Comparison of ENCODE assay signal across 9 mouse cellular contexts in genomic region chr8:119678138-119678843, GRCm38 (mm10). TPM values are rescaled to one million over a fixed set of nuclear protein-coding genes. Genes with fewer than 3 reads are reported as not detected.
DNase-seq lines count a peak whose midpoint lies in the region; ATAC-seq lines count a peak whose summit lies in the region.
"Had no signal": no experiment of that assay in that cellular context is flagged by ENCODE, and none has a peak within 500 bp of the region (broad histone marks: within the 10 kb centered on the region; RNA-seq: fewer than 3 reads in every experiment).

No protein-coding gene starts in this region.

- H3K36me3 ChIP-seq in limb, embryonic 11.5 days (ENCODE audit: control insufficient read depth, insufficient read depth, low read length) = no peaks in the 10 kb centered on the region
- H3K36me3 ChIP-seq in midbrain, embryonic 15.5 days (replicated peaks) = no peaks in the 10 kb centered on the region

- H3K27me3 ChIP-seq in limb, embryonic 11.5 days (ENCODE audit: control insufficient read depth, insufficient read depth, low read length) = no peaks in the 10 kb centered on the region
- H3K27me3 ChIP-seq in midbrain, embryonic 15.5 days (replicated peaks) = no peaks in the 10 kb centered on the region

- H3K27ac ChIP-seq in limb, embryonic 11.5 days (replicated peaks; ENCODE audit: low read depth, low read length) = no peak overlapping the region
- H3K27ac ChIP-seq in midbrain, embryonic 15.5 days = no peak overlapping the region
- H3K27ac ChIP-seq: macrophage had no signal

- intact Hi-C loops in heart, postnatal 36 days (cut with DNase I) = loop anchor here (5.0 kb wide), 3 partner anchors 121 to 266 kb away; partner anchors contain the start of genes Mbtps1 and Necab2

- no peaks in the 10 kb centered on the region for H3K4me1 ChIP-seq in limb, embryonic 11.5 days (ENCODE audit: control insufficient read depth, insufficient read depth, low read length)
- peaks cover 5% of the 10 kb centered on the region for H3K4me1 ChIP-seq in midbrain, embryonic 15.5 days

- WGBS in limb, embryonic 11.5 days = 10% methylated on average over 18 of the region's 18 CpGs
- WGBS in midbrain, embryonic 15.5 days = 13% methylated on average over 18 of the region's 18 CpGs

- no peak for ATAC-seq in limb, embryonic 11.5 days (ENCODE audit: insufficient number of reproducible peaks, low FRiP score, low TSS enrichment, low read depth)
- no peak for ATAC-seq in midbrain, embryonic 15.5 days (replicated peaks)

- H3K4me2 ChIP-seq in limb, embryonic 11.5 days (ENCODE audit: low read depth, severe bottlenecking) = no peak overlapping the region
- H3K4me2 ChIP-seq in midbrain, embryonic 15.5 days = peak overlapping the region; percentile 8; the same call in 1 of the 2 replicates

- peak; percentile 61 for DNase-seq in A20 (ENCODE audit: low read depth, low spot score)
- peak; percentile 94 for DNase-seq in ES-CJ7 (ENCODE audit: low read depth, low spot score)
- DNase-seq in embryo, embryonic 10.5 days (ENCODE audit: low spot score) = peak; percentile 83
- peak; percentile 19 to 36 for DNase-seq in heart, postnatal 36 days
- peak; percentile 68 for DNase-seq in limb, embryonic 11.5 days (ENCODE audit: low spot score)
- no peak for DNase-seq in right cerebral cortex, postnatal 25 days
- no peak for DNase-seq in frontal cortex, postnatal 14 days (ENCODE audit: low spot score in 2 of 2)

- no peaks in the 10 kb centered on the region for H3K9me3 ChIP-seq in limb, embryonic 11.5 days (ENCODE audit: control insufficient read depth, low read length)
- no peaks in the 10 kb centered on the region for H3K9me3 ChIP-seq in midbrain, embryonic 15.5 days

- no peak overlapping the region for H3K9ac ChIP-seq in limb, embryonic 11.5 days (ENCODE audit: low read length)
- H3K9ac ChIP-seq in midbrain, embryonic 15.5 days = no peak overlapping the region

- no peak overlapping the region for H3K4me3 ChIP-seq in limb, embryonic 11.5 days (ENCODE audit: low read depth, low read length)
- H3K4me3 ChIP-seq in midbrain, embryonic 15.5 days = no peak overlapping the region

RNA-seq across cellular contexts. Expression of gene Wfdc1, which starts 12.1 kb away (rescaled TPM):
- 10 to 100 TPM; 33.5 to 40.7 TPM for total RNA-seq in heart, postnatal 36 days (2021)
- polyA plus RNA-seq in limb, embryonic 11.5 days (2014; fragmentation: Nextera tagmentation; extraction: Ambion mirVana) = not detected in 2 replicates
- 4.6 and 7.1 TPM in 2 replicates for polyA plus RNA-seq in midbrain, embryonic 15.5 days (2015; fragmentation: Nextera tagmentation; extraction: Ambion mirVana)
- polyA plus RNA-seq: macrophage had no signal

RNA-seq across cellular contexts. Expression of gene Atp2c2, which starts 21.5 kb away (rescaled TPM):
- total RNA-seq in heart, postnatal 36 days (2021) = not detected
- polyA plus RNA-seq in limb, embryonic 11.5 days (2014; fragmentation: Nextera tagmentation; extraction: Ambion mirVana) = 0.71 and 2.0 TPM in 2 replicates
- polyA plus RNA-seq in midbrain, embryonic 15.5 days (2015; fragmentation: Nextera tagmentation; extraction: Ambion mirVana) = 0.11 and 0.19 TPM in 2 replicates
- polyA plus RNA-seq: macrophage had no signal

RNA-seq across cellular contexts. Expression of gene Kcng4, which starts 42.8 kb away (rescaled TPM):
- under 1 TPM; 0.11 to 0.22 TPM for total RNA-seq in heart, postnatal 36 days (2021)
- polyA plus RNA-seq in limb, embryonic 11.5 days (2014; fragmentation: Nextera tagmentation; extraction: Ambion mirVana) = not detected in 2 replicates
- polyA plus RNA-seq in midbrain, embryonic 15.5 days (2015; fragmentation: Nextera tagmentation; extraction: Ambion mirVana) = 0.14 and 0.33 TPM in 2 replicates
- polyA plus RNA-seq: macrophage had no signal

Comparison
In these comparisons a context has a peak if more than half of its experiments do, and no peak if none do; other contexts are left out.
1. DNase-seq: peak in A20 (single experiment), ES-CJ7 (single experiment), embryo, embryonic 10.5 days (single experiment), heart, postnatal 36 days (2 of 2) and limb, embryonic 11.5 days (single experiment); none in right cerebral cortex, postnatal 25 days (single experiment) and frontal cortex, postnatal 14 days (0 of 2).